Mouse (Mus musculus) hematopoietic stem cell, adult 5-6 weeks (primary cell): Measurements from ENCODE around the gene Foxn3. TPM values are rescaled to one million over a fixed set of nuclear protein-coding genes. Genes with fewer than 3 reads are reported as not detected.

ENCODE experiments used
- ATAC-seq, 2 experiments: fragments of 125-278 bp in 1 of 2; replicated peaks in 1 of 2; 2 replicates each; pipeline ENCODE4 v1.8.0; 2016 to 2017; ENCODE audit warnings: inconsistent platforms in 2 of 2, mild to moderate bottlenecking in 2 of 2, moderate number of reproducible peaks in 2 of 2, low read depth in 1 of 2, moderate TSS enrichment in 1 of 2; ENCODE audit not compliant: low FRiP score in 2 of 2, poor library complexity in 2 of 2, severe bottlenecking in 2 of 2, insufficient read depth in 1 of 2, low TSS enrichment in 1 of 2
- total RNA-seq: library from RNA; stranded (forward); fragments of 172-1452, 232-1000 nt; gene quantifications from 2 replicates; pipeline ENCODE4 v1.2.3, GENCODE M21; 2017

Gene Foxn3
- 50.9 and 62.3 TPM in 2 replicates for total RNA-seq

DNA sequence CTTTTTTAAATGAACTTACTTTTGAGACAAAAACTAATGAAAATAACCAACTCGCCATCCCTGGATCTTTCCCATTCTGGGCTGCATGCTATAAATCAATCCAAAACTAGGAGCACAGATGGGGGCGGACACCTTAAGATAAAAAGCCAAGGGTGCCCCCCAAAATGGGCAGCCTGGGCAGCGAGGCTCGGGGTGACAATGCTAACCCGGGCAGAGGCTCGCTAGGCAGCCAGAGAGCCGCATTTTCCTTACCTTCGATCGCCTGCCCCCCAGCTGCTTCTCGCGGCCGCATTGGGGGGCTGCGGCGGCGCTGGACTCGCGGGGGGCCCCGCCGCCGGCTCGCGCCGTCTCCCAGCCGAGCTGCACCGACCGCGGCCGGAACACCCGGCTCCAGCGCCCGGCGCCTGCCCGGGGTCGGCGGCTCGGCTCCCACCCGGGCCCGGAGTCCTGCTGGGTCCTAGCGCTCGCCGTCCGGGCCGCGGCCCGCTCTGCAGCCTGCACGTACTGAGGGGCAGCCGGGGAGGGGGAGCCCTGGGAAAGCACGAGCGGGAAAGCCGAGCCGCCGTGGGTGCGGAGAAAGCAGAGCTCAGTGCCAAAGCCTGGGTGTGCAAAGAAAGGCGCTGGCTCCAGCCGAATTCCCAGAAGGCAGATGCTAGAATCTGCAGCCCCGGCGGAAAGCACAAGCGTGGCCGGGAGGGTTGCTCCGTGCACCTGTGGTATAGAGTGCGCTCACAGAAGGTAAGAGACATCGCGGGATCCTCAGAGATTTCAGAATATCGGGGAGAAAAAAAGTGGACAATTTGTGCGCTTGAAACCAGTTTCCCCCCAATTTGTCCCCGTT is at the start of gene Foxn3:
Foxn3 (minus strand) TSS at position 364 of the 841 bp plus-strand sequence.
- peak; percentile 5 to 24; a peak in 1 of 4 replicates for ATAC-seq

DNA sequence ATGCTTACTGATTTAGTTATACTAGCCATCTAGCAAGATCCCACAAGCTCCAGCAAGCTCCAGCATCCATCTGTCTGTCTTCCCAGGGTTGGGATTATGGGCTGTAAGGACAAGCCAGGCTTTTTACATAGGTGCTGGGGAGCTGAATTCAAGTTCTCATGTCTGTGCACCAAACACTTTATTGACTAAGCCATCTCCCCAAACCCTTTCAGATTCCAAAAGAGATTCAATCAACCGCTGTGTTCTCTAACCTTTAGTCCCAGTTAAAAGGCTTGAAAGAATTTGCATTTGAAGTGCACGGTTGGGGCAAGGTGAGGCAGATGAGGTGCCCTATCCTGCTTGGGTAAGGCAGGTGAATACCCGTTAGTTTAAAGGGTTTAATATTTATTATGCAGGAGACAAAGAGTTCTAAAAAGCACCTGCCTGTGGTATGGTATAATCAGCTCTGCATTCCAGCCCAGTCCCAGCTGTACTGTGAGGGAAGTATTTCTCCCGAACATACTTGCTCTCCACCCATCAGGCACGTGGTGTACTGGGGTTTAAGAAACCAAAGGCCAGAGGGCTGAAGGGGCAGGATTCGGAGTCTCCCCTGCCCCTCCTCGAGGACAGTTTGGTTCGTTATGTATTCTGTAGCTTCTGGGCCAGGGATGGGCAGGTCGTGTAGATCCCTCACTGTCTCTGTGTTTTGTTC is 48.9 kb upstream of the Foxn3 start:
- no peak for ATAC-seq

DNA sequence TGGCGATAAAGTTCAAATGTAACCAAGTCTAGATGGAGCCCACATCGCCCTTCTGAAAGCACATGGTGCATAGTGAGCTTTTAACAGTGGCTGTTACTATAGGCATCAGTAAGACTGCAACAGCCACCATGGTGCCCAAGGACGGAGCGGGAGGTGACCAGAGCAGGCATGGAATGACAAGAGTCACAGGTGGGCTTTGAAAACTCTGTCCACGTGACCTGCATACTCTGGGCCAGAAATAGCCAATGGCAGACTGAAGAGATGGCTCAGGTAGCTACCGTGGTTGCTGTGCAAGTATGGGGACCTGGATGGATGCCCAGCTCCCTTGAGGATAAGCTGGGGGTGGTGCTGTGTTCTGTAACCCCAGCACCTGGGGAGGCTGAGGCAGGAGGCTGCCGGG is 47.5 kb upstream of the Foxn3 start:
- ATAC-seq = no peak

DNA sequence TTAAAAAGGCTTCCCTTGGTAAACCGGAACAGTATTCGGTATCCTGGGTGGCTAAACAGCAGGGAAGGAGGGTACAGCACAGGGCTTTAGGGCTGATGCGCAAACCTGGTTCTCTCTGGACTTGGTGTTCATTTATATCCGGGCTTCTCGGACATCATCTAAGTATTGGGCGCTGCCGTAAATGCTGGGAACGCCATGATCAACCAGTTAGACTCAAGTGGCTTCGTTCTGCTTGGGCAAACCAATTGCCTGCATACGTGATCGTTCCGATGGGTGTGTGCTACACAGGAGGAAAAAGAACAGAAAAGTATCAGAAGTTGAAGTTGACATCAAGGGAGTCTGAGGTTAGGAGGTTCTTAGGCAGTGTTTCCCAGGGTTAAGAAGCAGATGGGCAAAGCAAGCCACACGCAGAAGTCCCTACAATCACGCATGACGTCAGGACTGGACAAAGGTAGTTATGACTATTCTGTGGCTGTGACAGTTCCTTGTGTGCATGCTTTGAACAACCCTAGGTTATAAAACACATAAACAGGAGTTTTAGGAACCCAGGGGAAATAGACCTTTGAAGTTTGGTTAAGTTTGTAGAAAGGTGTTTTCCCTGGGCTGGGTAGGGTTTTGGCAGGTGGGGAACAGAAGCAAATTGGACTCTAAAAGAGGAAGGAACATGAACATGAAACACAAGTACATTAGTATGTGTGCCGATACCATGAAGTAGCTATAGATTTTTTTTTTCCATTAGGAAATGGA is 46.9 kb upstream of the Foxn3 start:
- peak in 1 of 2 experiments; percentile 43; a peak in 1 of 4 replicates for ATAC-seq

DNA sequence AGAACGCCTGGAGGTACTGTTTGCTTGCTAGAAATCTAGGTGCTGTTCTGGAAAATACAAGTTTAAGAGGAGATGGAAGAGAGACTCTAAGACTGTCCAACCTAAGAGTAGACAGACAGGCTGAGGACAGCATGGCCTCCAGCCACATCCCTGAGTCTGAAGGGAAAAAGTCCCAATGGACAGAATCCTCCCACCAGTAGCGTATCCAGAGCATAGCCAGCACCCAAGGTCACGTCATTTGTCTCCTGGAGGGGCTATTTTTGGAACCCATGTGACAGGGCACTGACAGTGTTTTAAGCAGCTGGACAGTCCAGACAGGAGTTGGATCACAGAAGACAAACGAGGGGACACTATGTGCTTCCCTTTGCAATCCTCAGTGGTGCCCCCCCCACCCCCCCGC is 46.3 kb upstream of the Foxn3 start:
- ATAC-seq = no peak

DNA sequence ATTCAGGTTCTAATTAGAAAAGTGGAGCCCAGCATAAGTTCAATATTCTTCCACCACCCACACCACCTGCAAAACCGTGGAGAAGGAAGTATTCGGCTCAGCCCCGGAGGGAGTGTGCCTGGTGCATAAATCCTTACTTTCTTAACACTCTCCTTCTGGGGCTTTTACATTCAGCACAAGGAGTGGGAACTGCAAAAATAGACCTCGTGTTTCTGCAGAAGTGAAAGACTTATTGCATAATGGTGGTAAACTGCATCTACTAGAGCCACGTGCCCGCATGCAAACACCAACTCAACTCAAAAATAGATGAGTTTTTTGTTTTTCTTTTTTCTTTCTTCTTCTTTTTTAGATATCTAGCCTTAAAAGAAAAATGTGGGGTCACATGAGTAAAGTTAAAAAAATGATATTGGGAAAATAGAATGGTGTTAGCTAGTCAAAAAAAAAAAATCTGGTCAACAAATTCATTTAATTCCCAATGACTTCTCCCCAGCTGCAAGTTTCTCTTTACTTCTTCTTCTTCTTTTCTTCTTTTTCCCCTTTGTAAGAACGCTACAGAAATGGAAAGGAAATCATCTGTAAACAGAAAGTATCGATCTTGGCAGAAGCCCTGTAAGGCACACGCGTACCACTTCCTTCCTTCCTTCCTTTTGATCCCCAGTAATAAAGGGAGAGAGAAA is 45.0 kb upstream of the Foxn3 start:
- no peak for ATAC-seq

DNA sequence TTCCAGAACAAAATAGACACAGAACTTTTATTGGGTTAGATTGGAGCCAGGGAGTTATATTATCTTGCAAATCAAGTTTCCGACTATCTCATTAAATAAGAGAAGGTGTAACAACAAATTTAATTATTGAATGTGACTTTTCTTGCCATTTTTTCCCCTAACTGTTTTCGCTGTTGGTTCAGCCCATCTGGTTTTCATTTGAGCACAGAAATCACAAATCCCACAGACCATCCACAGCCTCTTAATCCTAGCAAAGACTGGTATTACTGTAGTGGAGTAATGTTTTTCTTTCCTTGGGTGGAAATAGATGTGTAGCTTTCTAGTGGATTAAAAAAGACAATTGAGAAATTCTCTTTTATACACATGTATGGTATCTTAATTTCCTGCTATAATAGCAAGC is 40.0 kb upstream of the Foxn3 start:
- no peak for ATAC-seq

DNA sequence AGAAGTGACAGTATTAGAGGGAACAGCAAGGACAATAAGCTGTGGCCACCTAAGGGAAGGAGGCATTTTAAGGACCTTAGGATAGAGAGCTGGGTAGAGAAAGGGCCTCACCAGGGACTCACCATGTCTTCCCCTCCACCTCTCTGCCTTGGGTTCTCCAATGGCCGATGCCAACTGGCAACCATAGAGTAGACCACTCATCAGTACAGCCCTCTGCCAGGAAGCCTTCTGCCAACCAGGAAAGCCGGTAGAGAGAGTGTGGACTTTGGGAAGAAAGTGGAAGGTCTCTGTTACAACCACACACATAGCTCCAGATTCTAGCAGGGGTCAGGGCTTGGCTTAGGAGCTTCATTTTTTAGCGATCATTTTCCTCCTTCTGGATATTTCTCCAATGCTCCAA is 38.5 kb upstream of the Foxn3 start:
- no peak for ATAC-seq

DNA sequence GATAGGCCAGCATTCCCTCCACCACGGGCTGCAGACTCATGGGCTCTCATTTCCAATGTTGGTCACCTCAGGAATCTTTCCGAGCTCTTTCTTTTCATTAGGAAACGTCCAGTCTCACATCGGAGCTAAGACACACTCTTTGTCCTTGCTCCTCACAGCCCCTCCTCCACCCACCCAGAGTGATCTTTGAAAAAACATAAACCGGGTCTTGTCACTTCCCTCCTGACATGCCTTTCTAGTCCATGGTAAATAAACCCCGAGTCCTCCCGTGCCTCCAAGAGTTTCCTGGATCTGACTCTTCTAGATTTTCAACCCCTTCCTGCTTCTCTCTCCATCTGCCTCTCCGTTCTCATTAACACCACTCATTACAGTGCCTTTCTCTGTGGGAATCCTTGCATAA is 38.0 kb upstream of the Foxn3 start:
- no peak for ATAC-seq

DNA sequence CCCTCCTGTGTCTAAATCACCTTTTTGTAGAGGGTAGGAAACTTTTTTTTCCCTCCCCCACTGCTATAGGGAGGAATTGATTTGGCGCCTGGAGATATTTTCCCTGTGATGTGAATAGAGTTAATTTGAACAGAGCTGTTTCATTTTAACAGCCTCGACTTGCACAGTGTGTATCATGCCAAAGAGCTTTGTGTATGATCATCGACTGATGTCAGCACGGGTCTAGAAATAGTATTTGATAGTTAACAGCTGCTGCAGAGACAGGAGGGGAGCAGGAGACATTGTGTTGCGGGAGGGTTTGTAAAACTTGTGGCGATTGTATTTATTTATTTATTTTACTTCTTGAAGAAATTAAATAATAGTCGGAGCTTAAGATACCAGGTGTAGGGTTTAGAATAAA is 36.2 kb upstream of the Foxn3 start:
- no peak for ATAC-seq

DNA sequence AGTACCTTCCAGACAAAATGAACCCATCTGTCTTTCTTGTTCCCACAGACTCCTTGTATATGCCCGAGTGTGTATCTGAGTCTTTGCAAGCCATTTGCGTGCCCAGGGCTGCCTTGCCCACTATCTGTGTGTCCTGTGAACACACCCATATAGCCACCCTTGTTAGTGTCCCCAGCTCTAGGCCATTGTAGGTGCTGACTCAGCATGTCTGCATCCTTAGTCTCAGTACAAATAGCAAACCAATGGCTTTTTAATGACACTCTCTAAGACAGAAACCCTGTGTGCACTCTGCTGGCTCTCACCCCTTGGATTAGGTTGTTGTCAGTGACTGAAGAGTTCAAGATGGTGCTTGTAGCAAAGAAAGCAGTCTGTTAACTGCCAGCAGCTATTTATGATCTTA is 33.0 kb upstream of the Foxn3 start:
- no peak for ATAC-seq

DNA sequence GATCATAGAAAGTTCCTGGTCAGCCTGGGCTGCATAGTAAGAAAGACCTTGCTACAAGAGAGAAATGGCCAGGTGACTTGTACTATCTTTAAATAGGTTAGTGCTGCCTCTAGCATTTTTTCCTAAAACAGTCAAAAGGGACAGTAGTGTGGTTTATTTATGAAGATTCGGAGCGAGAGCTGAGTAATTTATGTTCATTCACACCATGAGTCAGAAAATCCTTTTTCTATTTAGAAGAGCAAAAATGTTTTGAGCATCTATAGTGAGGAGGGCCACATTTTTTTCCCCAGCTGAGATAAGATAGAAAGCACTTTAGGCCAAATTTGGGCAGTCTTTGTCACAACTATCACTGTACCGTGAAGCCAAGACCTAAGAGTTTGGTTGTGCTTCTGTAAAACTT is 24.0 kb upstream of the Foxn3 start:
- no peak for ATAC-seq

DNA sequence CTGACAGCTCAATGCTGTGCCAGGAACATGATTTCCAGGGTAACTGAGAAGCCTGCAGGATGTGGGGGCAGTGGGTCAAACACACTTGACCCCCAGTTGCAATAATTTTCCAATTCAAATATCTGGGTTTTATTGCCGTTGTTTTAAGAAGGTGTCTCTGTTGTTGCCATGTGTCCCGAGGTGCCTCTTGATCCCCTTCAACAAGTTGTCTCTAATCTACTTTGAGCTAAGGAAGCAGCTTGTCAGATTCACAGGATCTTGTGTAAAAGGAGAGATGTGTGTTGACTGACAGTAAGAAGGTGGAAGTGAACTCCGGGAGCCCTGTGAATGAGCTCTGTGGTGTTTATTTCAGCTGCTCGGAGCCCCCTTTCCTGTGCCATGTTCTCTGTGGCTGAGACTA is 16.6 kb upstream of the Foxn3 start:
- no peak for ATAC-seq

DNA sequence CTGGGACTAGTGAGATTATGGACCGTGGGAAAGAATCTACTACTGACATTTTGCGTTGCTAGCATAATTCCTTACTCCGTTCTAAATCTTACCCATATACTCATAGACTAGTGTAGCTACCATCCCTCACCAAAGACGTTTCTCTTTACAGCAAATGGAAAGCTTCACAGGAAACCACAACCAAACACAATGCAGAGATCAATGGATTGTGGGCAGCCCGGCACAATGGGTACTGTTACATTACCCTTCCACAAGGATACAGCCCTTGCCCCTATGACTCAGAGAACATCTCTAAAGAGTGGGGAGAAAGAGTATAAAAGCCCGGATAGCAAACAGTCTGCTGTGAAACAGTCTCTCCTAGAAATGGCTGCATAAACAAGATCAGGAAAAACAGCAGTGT is 13.3 kb upstream of the Foxn3 start:
- no peak for ATAC-seq

DNA sequence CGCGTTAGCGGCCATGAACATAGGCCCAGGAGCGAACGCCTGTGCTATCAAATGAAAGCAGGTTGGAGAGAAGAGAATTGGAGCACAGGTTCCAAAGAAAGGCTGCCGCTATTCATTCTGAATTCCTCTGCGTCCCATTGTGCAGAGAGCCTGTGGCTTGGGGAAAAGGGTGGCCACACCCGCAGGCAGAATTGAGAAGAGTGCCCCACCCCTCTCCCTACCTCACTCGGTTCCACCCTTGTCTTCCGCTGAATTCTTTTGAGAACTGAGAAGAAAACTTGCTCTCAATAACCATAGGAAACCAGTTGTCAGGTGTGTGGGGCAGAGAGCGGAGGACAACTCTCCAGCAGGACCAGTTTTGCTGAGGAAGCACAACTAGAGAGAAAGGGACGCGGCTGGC is 10.9 kb upstream of the Foxn3 start:
- no peak for ATAC-seq

DNA sequence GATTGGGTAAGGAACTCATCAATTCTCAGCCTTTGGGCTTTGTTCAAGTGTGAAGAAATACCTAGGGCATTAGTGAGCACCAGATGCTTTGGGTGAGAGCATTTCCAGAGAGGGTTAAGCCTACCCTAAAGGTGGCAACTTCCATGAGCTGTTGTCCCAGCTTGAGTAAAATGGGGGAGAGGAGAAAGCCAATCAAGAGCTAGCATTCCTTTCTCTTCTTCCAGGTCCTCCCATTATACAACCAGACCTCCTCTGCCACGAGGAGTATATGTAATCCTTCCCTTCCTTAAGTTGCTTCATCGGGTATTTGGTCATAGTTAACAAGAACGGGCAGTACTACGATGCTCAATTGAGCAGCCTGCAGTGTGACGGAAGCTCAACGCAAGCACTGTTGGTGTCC is 9.7 kb upstream of the Foxn3 start:
- no peak for ATAC-seq

DNA sequence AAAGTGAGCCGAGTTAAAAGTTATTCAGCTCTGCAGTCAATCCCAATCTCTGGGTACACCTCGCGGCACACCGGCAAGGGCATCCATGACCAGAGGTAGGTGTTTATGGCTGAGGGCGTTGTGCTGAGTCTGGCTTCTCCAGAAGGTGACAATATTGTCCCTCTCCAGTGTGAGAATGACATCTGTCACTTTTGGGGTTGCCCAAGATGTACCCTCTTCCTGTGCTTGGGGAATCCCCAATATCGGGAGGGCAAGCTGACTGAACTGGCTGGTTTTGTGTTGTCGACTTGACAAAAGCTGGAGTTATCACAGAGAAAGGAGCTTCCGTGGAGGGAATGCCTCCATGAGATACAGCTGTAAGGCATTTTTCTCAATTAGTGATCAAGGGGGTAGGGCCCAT is 8.6 kb upstream of the Foxn3 start:
- no peak for ATAC-seq
